Mouse (Mus musculus) adrenal gland, adult (tissue): Measurements from ENCODE around the gene Scarf2.

Experiments used
- DNase-seq, 2 experiments: peaks; one replicate each; pipeline ENCODE4 v3.0.0; 2022 to 2023; ENCODE audit warnings: low spot score in 1 of 2; ENCODE audit not compliant: inconsistent age in 2 of 2

Scarf2 gene

DNA sequence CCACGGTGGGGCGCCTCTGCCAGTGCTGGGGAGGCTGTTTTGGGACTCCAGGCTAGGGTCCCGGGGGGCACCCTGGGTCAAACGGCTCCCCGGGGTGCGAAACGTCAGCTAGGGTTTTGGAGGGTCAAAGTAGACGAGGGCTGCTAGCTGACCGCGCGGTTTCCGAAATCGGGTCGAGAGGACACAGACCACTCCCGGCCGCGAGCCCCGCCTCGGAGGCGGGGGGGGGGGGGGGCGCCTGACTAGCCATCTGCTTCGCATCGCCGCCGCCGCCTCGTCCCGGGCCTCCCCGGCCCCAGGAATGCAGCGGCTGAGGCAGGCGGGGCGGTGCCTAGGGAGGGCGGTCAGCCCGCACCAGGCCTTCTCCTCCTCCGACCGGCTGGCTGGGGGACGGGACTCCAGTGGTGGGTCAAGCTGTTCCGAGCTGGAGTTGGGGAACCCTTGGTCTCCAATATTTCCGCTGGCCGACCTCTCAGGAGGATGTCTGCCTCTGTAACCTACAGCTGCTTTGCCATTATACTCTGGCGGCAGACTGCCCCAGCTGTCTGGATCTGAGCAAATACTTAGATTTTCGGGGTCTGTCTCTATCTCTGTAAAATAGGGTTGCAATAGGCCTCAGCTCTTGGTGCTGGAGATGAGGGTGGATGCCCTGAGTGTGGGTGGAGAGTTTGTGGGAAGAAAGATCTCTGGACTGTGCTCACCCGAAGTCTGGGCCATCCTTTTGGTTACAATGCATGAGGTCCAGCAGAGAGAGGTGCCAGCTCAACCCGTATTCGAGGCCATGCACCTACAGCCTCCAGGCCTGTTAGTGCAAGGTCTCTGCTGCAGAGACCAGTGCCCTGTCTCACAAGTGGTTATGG is 1.5 kb downstream of the Scarf2 start:
- DNase-seq, result peak in 1 of 2 experiments; percentile 37

DNA sequence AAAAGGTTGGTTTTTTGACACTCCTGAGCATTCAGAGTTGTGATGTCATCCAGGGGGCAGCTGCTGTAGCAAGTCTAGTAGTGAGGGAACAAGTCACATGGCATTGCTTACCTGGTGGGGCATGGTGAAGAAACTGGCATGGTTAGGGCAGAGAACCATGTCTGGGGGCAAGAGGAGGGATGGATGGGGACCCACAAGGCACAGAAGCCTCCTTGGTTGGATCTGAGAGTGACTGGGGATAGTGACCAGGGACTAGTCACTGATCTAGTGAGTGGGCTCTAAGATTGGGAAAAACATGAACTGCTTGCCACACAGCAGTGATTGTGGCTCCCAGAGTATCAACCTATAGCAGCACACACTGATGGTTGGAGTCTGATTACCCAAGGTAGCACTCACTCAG is 2.5 kb downstream of the Scarf2 start:
- DNase-seq, result no peak

DNA sequence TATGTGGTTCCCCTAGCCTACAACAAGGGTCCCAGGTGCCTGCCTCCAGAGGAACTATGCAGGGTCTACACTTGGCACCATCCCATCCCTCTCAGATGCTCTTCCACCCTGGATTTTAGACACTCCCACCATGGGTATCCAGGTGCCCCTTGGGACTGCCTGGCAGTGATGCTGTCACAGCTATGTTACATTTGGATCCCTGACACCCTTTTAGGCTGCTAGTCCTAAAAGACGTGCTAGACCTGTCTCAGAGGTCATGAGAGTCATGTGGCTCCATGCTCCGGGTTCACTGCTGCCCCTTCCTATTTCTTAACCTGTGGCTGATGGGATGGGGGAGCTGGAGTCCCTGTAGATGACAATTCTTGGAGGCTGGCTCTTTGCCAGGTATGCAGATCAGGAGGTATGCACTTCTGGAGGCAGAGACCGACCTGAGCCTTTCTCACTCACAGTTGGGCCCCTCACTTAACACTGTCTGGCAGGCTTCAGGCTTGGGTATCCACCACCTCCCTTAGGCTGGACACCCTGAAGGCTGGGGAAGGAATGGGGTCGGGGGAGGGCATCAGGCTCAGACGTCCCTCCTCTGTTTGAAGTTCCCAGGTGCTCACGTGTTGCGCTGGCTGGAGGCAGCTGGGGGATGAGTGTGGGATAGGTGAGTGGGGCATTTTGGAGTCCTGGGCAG is 4.8 kb downstream of the Scarf2 start:
- no peak for DNase-seq

DNA sequence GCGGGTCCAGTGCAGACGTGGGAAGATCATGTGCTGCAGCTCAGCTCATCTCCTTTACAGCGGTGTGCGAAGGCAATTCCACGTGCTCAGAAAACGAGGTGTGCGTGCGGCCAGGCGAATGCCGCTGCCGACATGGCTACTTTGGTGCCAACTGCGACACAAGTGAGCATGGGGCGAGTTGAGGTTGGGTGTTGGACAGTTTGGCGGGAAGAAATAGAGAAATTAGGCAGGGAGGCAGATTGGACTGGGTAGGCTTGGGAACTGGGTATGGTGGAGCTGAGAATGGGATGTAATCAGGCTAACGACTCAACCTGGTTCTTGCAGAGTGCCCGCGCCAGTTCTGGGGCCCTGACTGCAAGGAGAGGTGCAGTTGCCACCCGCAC is 5.4 kb downstream of the Scarf2 start:
- DNase-seq, result no peak

DNA sequence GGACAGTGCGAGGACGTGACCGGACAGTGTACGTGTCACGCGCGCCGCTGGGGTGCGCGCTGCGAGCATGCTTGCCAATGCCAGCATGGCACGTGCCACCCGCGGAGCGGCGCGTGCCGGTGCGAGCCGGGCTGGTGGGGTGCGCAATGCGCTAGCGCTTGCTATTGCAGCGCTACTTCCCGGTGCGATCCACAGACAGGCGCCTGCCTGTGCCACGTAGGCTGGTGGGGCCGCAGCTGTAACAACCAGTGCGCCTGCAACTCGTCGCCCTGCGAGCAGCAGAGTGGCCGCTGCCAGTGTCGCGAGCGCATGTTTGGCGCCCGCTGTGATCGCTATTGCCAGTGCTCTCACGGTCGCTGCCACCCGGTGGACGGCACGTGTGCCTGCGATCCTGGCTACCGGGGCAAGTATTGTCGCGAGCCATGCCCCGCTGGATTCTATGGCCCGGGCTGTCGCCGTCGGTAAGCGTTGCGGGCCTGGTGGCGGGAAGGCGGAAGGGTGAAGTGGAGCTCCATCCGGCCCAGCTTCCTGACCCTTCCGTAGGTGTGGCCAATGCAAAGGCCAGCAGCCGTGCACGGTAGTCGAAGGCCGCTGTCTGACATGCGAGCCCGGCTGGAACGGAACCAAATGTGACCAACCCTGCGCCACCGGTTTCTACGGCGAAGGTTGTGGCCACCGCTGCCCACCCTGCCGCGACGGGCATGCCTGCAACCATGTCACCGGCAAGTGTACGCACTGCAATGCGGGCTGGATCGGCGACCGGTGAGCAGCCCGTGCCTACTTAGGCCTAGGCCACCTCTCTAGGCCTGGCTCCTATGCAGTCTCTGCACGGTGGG is 6.0 kb downstream of the Scarf2 start:
- DNase-seq, result peak; percentile 52 to 82

DNA sequence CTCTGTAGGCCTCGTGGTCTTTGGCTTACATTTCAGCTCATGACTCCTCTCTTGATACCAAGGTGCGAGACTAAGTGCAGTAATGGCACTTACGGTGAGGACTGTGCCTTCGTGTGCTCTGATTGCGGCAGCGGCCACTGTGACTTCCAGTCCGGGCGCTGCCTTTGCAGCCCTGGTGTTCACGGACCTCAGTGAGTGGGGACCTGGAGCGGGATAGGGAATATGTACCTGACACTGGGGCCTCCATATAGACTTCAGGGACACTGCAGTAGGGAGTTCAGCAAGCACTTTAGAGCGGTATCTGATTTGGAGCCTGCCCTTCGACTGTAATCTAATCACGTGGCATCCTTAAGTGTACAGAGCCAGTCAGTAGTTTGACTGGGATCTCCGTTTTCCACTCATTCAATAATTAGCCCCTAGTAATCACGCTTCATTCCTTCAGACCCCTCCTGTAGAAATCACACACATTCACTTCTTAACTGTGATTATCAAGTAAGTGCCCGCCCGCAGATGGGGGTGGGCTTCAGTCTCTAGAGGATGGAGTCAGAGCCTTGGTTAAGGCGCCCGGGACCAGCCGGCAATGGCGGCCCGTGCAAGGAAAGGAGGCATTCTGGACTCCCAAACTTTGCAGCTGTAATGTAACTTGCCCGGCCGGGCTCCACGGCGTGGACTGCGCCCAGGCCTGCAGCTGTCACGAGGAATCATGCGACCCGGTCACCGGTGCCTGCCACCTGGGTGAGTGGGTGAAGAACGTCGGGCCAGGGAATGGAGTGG is 6.8 kb downstream of the Scarf2 start:
- DNase-seq, result no peak

DNA sequence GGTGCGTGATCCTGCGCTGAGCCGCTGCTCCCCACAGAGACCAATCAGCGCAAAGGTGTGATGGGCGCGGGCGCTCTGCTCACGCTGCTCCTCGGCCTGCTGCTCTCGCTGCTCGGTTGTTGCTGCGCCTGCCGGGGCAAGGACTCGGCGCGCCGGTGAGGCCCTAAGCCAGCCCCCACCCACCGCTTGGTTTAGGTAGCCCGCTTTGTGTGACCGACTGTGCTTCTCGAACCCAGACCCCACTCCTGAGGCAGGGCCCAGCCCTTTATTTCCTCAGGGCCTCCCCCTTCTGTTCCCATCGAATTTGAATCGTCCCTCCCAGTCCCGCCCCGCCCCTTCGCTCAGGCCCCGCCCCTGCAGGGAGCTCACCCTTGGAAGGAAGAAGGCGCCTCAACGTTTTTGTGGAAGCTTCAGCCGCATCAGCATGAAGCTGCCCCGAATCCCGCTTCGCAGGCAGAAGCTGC is 7.4 kb downstream of the Scarf2 start:
- DNase-seq, result peak; percentile 52 to 79

DNA sequence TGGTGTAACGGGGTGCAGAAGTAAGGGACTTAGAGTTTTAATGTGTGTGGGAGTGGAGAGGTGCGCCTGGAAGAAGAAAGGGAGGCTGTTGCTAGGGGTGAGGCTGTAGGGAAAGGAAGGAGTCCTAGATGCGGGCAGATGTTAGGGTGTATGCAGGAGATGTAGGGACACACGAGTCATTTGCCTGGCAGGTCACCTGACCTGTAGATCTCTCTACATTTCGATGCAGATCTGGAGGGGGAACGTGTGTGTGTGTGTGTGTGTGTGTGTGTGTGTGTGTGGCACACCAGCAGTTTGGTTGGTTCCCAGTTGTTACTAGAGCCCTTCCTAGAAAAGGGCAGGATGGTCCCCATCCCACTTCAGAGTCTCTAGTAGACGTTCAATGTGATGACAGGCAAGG is 7.9 kb downstream of the Scarf2 start:
- DNase-seq, result no peak

DNA sequence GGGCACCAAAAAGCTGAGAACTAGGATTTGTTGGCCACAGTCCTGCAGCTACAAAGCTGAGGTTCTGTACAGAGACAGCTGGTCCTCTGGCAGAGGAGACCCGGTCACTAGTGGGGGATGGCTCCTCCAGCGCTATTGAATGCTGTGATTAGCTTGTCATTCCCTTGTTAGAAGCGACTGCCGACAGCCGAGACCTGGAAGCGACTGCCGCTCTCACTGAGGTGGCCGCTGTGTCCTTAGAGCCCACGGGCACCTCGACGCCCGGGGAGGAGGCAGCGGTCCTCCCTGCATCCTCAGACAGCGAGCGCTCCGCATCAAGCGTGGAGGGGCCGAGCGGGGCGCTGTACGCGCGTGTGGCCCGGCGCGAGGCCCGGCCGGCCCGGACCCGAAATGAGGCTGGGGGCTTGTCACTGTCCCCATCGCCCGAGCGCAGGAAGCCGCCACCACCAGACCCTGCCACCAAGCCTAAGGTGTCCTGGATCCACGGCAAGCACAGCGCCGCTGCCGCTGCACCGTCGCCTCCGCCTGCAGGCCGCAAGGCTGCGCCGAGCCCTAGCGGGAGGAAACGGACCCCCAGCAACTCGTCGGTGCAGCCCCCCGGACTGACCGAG is 9.6 kb downstream of the Scarf2 start:
- DNase-seq, result no peak

DNA sequence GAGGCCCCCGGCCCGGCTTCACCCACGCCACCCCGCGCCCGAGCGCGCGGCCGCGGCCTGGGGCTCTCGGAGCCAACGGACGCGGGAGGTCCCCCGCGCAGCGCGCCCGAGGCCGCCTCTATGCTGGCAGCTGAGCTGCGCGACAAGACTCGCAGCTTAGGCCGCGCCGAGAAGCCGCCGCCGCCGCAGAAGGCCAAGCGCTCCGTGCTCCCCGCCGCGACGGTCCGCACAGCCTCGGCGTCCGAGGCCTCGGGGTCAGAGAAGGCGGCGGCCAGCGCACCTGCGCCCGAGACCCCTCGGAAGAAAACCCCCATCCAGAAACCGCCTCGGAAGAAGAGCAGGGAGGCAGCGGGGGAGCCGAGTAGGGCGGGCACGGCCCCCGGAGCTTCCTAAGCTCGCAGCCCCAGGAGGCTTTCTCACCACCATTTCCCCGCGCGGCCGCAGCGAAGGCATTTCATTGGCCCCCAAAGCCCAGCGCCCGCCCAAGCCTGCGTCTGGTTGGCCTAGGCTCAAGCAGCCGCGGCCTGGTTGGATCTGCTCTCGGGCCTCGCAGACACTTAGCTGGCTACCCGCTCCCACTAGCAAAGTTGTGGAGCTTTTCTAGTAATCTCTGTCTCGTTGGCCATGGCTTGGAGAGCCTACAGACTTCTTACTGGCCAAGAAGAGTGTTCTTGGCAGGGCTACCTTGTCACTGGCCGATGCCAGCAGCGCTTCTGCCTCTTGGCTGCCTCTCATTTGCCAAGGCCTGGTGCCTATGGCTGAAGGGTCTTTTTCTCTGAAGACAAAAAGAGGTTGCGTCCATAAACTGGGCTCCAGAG is 10.3 kb downstream of the Scarf2 start:
- DNase-seq, result peak; percentile 89 to 96

DNA sequence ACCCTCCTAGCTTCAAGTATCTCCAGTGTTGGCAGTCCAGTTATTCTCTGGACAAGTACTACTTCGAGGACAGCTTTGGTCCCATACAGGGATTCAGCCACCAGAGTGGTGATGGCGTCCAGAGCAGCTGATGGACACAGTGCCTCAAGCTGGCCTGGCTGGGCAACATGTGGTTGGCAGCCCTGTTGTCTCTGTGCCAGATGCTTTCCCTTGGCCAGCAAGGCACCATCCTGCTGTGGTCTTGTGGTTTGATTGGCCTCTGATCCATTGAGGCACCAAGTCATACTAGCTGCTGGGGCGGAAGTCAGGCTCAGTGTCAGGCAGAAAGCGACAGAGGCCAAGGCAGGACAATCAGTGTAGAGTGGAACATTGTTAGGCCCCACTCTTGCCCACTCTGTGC is 12.0 kb downstream of the Scarf2 start:
- no peak for DNase-seq

DNA sequence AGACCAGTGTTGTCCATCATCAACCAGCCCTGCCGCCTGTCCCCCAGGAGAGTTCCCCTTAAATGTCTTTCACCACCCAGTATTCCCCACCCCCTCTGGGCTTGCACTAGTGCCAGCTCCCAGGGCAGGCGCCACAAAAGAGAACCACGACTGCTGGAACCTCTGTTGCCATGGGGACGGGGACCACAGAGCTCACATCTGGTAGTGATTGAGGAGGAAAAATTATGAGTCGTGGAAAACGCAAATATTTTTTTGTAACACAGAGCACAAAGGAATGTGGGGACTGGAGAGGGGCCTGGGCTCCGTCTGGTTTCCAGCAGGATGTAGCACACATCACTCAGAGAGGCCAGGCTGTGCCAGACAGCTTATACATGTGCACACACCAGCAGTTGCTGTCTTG is 12.6 kb downstream of the Scarf2 start:
- no peak for DNase-seq

DNA sequence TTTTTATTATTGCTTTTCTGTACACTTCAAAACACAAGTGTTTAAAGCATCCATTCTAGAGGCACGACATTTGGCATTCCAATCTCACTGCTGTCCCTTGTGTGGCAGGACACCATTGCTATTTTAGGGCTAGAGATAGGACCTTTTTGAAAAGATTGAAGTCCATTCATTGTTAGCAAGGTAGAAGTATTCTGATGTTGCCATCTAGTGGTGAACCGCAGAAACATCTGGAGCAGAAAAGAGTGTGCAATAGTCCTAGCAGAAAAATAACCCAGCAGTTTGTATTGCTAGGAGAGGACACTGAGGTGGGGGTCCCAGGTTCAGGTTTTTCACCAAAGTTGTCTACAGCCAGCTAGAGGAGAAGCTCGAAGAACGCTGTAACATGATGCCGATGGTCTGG is 15.0 kb downstream of the Scarf2 start:
- DNase-seq, result peak; percentile 27 to 77

DNA sequence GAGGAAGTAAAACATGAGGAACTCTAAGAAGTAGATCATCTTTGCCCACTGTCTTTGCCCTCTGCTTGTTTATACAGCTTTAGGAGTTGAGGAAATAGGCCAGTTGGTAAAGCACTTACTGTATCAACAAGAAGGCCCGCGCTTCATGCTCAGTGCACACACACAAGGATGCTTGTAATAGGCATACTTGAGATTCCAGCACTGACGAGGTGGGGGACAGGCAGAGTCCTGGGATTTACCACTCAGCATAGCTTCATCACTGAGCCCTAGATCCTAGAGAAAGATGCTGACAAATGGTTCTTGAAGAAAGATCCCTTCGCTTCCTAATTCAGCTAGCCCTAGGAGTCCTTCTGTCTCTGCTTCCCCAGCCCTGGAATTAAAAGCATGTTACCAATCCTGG is 16.1 kb downstream of the Scarf2 start:
- DNase-seq, result no peak

DNA sequence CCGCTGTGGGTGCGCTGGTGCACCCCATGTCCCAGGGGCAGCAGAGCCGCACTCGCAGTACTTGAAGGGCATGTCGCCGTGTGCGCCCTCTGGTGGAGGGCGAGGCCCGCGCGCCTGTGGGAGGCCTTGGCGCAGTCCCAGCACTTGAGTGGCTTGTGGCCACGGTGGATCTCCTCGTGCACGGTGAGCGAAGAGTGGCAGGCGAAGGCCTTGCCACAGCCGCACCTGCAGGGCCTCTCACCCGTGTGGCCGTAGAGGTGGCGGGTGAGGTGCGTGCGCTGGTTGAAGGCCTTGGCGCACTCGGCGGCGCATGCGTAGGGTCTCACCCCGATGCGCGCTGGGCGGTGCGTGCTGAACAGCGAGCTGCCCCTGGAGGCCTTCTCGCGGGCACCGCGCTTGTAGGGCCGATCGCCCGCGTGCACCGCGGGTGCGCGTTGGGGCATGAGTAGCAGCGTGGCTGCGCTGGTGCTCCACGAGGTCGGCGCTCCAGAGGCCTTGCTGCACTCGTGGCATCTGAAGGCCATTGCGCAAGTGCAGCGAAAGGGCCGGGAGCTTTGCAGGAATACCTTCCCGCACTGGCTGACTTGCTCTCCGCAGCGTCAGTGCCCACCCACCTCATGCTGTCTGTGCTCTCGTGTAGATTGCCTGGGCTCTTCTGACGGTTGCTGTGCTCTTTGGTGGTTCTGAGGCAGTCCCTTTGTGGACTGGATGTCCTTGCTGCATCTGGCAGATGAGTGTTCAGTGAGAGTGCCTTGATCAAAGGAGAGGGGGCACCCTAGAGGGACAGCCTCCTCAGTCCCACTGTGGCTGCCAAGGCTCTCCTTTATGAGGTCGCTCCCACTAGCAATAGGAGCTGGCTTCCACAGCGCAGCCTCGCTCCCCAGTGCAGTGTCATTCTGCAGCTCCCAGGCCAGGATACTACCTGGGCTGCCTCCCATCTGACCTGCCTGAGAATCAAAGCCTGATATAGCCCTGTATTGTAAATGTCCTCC is 18.6 kb downstream of the Scarf2 start:
- peak; percentile 67 to 86 for DNase-seq

DNA sequence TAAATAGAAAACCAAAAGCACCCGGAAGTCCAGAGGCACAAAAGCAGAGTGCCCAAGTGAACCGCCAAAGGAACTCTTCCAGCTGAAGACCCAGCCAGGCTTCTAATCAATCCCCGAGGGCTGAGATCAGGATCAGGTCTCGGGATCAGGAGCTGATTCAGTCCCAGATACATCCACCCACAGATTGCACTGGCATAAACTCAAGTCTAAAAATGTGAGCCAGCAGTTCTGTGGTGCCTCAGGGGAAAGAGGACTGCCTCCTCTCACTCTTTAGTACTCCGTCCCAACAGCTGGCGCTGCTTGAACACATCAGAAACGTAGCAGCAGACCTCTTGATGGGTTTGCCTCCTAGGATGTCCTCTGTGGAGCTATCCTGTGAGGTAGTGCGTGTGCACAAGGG is 19.4 kb downstream of the Scarf2 start:
- no peak for DNase-seq

DNA sequence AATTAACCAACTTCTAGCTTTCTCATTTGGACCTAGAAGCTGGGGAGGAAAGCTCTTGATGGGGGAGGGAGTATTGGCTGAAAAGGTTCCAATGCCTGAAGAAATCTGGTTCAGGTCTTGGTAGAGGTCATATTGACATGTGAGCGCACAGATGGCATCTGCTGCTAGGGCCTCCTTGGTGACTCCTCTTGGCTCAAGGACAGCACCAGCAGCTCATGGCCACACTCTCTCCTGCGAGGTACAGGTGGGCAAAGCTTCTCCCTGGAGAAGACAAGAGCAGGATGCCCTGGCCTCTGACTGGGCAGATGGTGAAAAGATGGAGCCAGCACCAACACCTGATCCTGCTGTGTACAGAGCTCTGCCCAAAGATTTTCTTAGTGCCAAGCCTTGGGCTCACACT is 29.4 kb downstream of the Scarf2 start:
- no peak for DNase-seq

DNA sequence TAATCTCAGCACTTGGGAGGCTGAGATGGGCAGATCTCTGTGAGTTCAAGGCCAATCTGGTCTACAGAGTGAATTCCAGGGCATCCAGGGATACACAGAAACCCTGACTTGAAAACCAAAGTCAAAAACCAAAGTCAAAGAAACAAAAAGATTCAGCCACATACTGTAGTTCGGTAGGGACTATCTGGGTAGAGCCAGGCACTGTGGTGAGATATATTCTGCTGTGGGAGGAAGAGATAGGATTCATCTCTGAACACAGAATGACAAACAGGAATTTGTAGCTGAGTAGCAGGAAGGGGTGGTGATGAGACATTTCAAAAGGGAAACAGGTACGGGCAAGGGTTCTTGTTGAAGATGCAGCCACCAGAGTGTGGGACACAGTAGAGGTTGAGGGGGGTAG is 31.1 kb downstream of the Scarf2 start:
- DNase-seq, result no peak
